Mouse (Mus musculus): ENCODE measurements at regions not wholly inside any gene's neighbourhood (a gene's known extent, or its start where the extent isn't known, plus 50 kb on each side); places are given as distances from the start of the nearest gene placed in this dataset.

DNA sequence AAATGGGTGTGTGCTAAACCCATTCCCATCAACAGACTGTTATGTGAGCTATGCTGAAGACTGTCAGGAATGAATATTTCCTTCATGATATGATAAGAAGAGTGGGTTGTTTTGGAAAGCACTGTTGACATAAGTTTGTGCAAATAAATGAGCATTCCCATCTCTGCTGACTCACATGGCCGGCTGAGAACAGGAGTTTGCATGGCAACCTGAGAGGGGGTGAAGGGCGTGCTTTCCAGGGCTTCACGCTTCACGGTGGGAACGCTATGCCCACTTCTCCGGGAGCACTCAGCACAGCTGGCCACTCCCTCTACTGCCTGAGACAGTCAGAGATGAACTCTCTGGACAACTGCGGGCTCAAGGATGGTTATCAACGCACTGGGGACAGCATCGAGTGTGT is 348.9 kb upstream of the Slc24a5 start:
- no peak overlapping the region for H3K4me3 ChIP-seq (replicated peaks; ENCODE audit: low read length)
- no peaks in the 10 kb centered on the region for H3K36me3 ChIP-seq (ENCODE audit: control insufficient read depth, insufficient read depth)
- H3K27ac ChIP-seq (ENCODE audit: low read length): no peak overlapping the region
- no peaks in the 10 kb centered on the region for H3K9me3 ChIP-seq (ENCODE audit: control insufficient read depth, low read length)
- no peak overlapping the region for H3K9ac ChIP-seq (replicated peaks; ENCODE audit: low read depth, low read length)
- no peak overlapping the region for H3K4me2 ChIP-seq (ENCODE audit: low read length)
- 84% methylated on average over 9 of the region's 9 CpGs for WGBS
- H3K4me1 ChIP-seq (replicated peaks; ENCODE audit: control insufficient read depth, insufficient read depth, low read length): peaks cover 11% of the 10 kb centered on the region
- no peaks in the 10 kb centered on the region; the same call in 1 of the 2 replicates for H3K27me3 ChIP-seq (replicated peaks; ENCODE audit: control insufficient read depth, insufficient read depth, low read length)
- ATAC-seq: no peak

DNA sequence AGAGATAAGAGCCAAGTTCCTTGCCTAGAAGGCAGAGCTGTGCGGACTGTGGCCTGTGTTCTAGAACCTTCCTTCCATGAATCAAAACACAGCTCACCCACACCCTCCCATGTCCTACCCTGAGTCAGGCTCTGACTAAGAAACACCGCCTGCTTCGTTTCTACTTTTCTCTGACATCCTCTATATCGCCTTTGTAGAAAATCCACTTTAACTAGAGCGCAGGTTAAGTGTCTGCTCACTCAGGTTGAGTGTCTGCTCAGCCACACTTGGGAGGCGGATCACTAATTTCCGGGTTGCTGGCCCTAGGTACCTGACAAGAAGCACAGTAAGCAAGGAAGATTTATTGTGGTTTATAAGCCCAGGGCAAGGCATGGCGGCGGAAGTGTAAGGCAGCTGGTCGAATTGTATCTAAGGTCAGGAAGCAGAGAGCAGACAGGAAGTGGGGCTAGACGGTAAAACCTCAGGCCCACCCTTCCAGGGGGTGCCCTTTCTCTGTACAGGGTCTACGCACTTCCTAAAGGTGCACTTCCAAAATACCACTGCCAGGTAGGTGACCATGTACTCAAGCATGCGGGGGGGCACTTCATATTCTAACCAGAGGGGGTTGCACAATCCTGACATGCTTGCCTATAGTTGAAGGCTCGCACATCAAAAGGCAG is 348.0 kb upstream of the Slc24a5 start:
- WGBS: 86% methylated on average over 14 of the region's 14 CpGs

GRCm38 (mm10) chr2:124720593-124721445 is 347.1 kb upstream of the Slc24a5 start:
- peak; percentile 58; the same call in 1 of the 2 replicates for ATAC-seq
- H3K9me3 ChIP-seq (ENCODE audit: control insufficient read depth, low read length): no peaks in the 10 kb centered on the region
- WGBS: 29% methylated on average over 14 of the region's 14 CpGs
- H3K4me1 ChIP-seq (replicated peaks; ENCODE audit: control insufficient read depth, insufficient read depth, low read length): peaks cover 11% of the 10 kb centered on the region
- H3K4me2 ChIP-seq (ENCODE audit: low read length): peak overlapping the region; percentile 16; the same call in 1 of the 2 replicates
- H3K4me3 ChIP-seq (replicated peaks; ENCODE audit: low read length): no peak overlapping the region
- H3K36me3 ChIP-seq (ENCODE audit: control insufficient read depth, insufficient read depth): no peaks in the 10 kb centered on the region
- peak overlapping the region; percentile 8; the same call in 1 of the 2 replicates for H3K27ac ChIP-seq (ENCODE audit: low read length)
- no peaks in the 10 kb centered on the region for H3K27me3 ChIP-seq (replicated peaks; ENCODE audit: control insufficient read depth, insufficient read depth, low read length)
- no peak overlapping the region for H3K9ac ChIP-seq (replicated peaks; ENCODE audit: low read depth, low read length)

More for the DNA sequence above, 348.0 kb upstream of the Slc24a5 start:
- H3K4me1 ChIP-seq (replicated peaks; ENCODE audit: control insufficient read depth, insufficient read depth, low read length): peaks cover 11% of the 10 kb centered on the region
- no peaks in the 10 kb centered on the region for H3K9me3 ChIP-seq (ENCODE audit: control insufficient read depth, low read length)
- no peaks in the 10 kb centered on the region for H3K27me3 ChIP-seq (replicated peaks; ENCODE audit: control insufficient read depth, insufficient read depth, low read length)
- no peak overlapping the region for H3K9ac ChIP-seq (replicated peaks; ENCODE audit: low read depth, low read length)
- no peak overlapping the region for H3K4me2 ChIP-seq (ENCODE audit: low read length)
- no peaks in the 10 kb centered on the region for H3K36me3 ChIP-seq (ENCODE audit: control insufficient read depth, insufficient read depth)
- no peak overlapping the region for H3K27ac ChIP-seq (ENCODE audit: low read length)
- H3K4me3 ChIP-seq (replicated peaks; ENCODE audit: low read length): no peak overlapping the region
- no peak for ATAC-seq

- H3K4me3 ChIP-seq (replicated peaks; ENCODE audit: low read length): no peak overlapping the region
- no peaks in the 10 kb centered on the region for H3K36me3 ChIP-seq (ENCODE audit: control insufficient read depth, insufficient read depth)
- no peak overlapping the region for H3K27ac ChIP-seq (ENCODE audit: low read length)
- peaks cover 11% of the 10 kb centered on the region for H3K4me1 ChIP-seq (replicated peaks; ENCODE audit: control insufficient read depth, insufficient read depth, low read length)
- ATAC-seq: no peak
- H3K4me2 ChIP-seq (ENCODE audit: low read length): no peak overlapping the region
- 59% methylated on average over 4 of the region's 4 CpGs for WGBS
- no peaks in the 10 kb centered on the region for H3K27me3 ChIP-seq (replicated peaks; ENCODE audit: control insufficient read depth, insufficient read depth, low read length)
- H3K9me3 ChIP-seq (ENCODE audit: control insufficient read depth, low read length): no peaks in the 10 kb centered on the region
- H3K9ac ChIP-seq (replicated peaks; ENCODE audit: low read depth, low read length): no peak overlapping the region
These were observed 343.8 kb upstream of the Slc24a5 start for GRCm38 (mm10) chr2:124724171-124724570.

GRCm38 (mm10) chr2:124724827-124725480 is 343.0 kb upstream of the Slc24a5 start:
- H3K27me3 ChIP-seq (replicated peaks; ENCODE audit: control insufficient read depth, insufficient read depth, low read length): no peaks in the 10 kb centered on the region
- H3K9me3 ChIP-seq (ENCODE audit: control insufficient read depth, low read length): no peaks in the 10 kb centered on the region
- peaks cover 11% of the 10 kb centered on the region for H3K4me1 ChIP-seq (replicated peaks; ENCODE audit: control insufficient read depth, insufficient read depth, low read length)
- ATAC-seq: no peak
- WGBS: 57% methylated on average over 5 of the region's 5 CpGs
- H3K27ac ChIP-seq (ENCODE audit: low read length): no peak overlapping the region
- H3K36me3 ChIP-seq (ENCODE audit: control insufficient read depth, insufficient read depth): no peaks in the 10 kb centered on the region
- H3K4me2 ChIP-seq (ENCODE audit: low read length): no peak overlapping the region
- no peak overlapping the region for H3K4me3 ChIP-seq (replicated peaks; ENCODE audit: low read length)
- H3K9ac ChIP-seq (replicated peaks; ENCODE audit: low read depth, low read length): no peak overlapping the region

DNA sequence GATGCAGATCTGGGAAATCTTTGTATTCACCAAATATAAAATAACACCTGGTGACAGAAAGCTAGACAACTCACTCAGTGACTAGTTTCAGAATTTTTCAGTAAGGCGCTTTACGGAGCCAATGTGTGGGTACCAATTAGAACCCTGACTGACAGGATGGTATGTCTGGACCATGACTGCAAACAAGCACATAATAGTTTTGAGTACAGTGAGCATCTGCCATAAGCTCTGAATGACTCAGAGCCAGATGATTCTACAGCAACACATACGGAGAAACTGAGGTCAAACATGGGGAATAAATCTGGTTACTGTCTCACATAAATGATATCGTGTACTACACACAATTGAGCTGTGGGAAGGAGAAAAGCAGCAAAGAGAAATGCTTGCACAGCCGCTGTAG is 339.9 kb upstream of the Slc24a5 start:
- Histone ChIP-seq H3K9me3 (ENCODE audit: control insufficient read depth, low read length) (no peaks in the 10 kb centered on the region), H3K36me3 (ENCODE audit: control insufficient read depth, insufficient read depth) (no peaks in the 10 kb centered on the region), H3K4me3 (replicated peaks; ENCODE audit: low read length) (no peak overlapping the region), H3K27ac (ENCODE audit: low read length) (no peak overlapping the region), H3K4me1 (replicated peaks; ENCODE audit: control insufficient read depth, insufficient read depth, low read length) (no peaks in the 10 kb centered on the region), H3K27me3 (replicated peaks; ENCODE audit: control insufficient read depth, insufficient read depth, low read length) (no peaks in the 10 kb centered on the region), H3K9ac (replicated peaks; ENCODE audit: low read depth, low read length) (no peak overlapping the region), H3K4me2 (ENCODE audit: low read length) (no peak overlapping the region)
- 77% methylated on average over 5 of the region's 5 CpGs for WGBS
- no peak for ATAC-seq

DNA sequence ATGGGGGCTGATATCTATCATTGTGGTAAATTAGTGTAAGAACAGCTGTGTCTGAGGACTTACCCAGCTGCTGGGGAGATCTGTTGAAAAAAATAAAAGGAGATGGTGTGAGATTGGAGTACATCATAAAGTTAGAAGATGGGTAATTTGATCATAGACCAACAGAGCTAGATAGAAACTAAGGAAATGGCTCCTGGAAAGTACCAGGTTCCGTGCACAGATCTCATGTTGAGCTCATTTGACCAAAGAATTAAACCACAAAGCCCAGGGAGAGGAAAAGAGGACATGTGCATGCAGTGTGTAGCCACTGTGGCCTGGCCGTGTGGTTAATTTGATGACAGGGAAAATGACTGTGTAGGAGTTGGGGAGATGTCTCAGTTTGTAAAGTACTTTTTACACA is 335.3 kb upstream of the Slc24a5 start:
- no peak for ATAC-seq
- no peaks in the 10 kb centered on the region for H3K27me3 ChIP-seq (replicated peaks; ENCODE audit: control insufficient read depth, insufficient read depth, low read length)
- no peak overlapping the region for H3K4me2 ChIP-seq (ENCODE audit: low read length)
- no peaks in the 10 kb centered on the region for H3K9me3 ChIP-seq (ENCODE audit: control insufficient read depth, low read length)
- H3K9ac ChIP-seq (replicated peaks; ENCODE audit: low read depth, low read length): no peak overlapping the region
- H3K4me1 ChIP-seq (replicated peaks; ENCODE audit: control insufficient read depth, insufficient read depth, low read length): no peaks in the 10 kb centered on the region
- no peak overlapping the region for H3K4me3 ChIP-seq (replicated peaks; ENCODE audit: low read length)
- 82% methylated on average over 2 of the region's 2 CpGs for WGBS
- no peaks in the 10 kb centered on the region for H3K36me3 ChIP-seq (ENCODE audit: control insufficient read depth, insufficient read depth)
- H3K27ac ChIP-seq (ENCODE audit: low read length): no peak overlapping the region

DNA sequence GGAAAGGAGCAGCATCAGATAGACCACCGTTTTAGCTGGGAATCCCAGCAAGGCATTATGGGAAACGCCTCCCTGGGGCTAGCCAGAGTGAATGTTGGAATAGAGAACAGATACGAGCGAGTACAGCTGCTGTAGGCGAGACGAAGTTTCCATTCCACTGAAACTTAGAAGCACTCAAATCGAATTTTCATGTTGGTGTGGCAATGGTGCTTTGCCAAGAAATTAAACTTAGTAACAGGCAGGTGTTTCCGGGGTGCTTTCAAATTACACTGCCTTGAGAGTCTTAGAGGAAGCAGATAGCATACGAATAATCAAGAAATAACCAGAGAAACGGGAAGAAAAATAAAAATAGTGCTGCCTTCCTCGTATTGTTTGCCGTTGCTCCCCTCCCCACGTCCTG is 327.1 kb upstream of the Slc24a5 start:
- H3K27me3 ChIP-seq (replicated peaks; ENCODE audit: control insufficient read depth, insufficient read depth, low read length): no peaks in the 10 kb centered on the region
- H3K4me1 ChIP-seq (replicated peaks; ENCODE audit: control insufficient read depth, insufficient read depth, low read length): peaks cover 5% of the 10 kb centered on the region; the same call in 1 of the 2 replicates
- H3K9me3 ChIP-seq (ENCODE audit: control insufficient read depth, low read length): no peaks in the 10 kb centered on the region
- H3K27ac ChIP-seq (ENCODE audit: low read length): no peak overlapping the region
- H3K9ac ChIP-seq (replicated peaks; ENCODE audit: low read depth, low read length): no peak overlapping the region
- H3K36me3 ChIP-seq (ENCODE audit: control insufficient read depth, insufficient read depth): no peaks in the 10 kb centered on the region
- ATAC-seq: no peak
- H3K4me3 ChIP-seq (replicated peaks; ENCODE audit: low read length): no peak overlapping the region
- H3K4me2 ChIP-seq (ENCODE audit: low read length): no peak overlapping the region
- 43% methylated on average over 13 of the region's 13 CpGs for WGBS

GRCm38 (mm10) chr2:124742964-124743363 is 325.0 kb upstream of the Slc24a5 start:
- 76% methylated on average over 2 of the region's 2 CpGs for WGBS
- Histone ChIP-seq H3K27ac (ENCODE audit: low read length) (no peak overlapping the region), H3K4me1 (replicated peaks; ENCODE audit: control insufficient read depth, insufficient read depth, low read length) (peaks cover 8% of the 10 kb centered on the region), H3K36me3 (ENCODE audit: control insufficient read depth, insufficient read depth) (no peaks in the 10 kb centered on the region), H3K9ac (replicated peaks; ENCODE audit: low read depth, low read length) (no peak overlapping the region), H3K9me3 (ENCODE audit: control insufficient read depth, low read length) (no peaks in the 10 kb centered on the region), H3K4me3 (replicated peaks; ENCODE audit: low read length) (no peak overlapping the region), H3K4me2 (ENCODE audit: low read length) (no peak overlapping the region), H3K27me3 (replicated peaks; ENCODE audit: control insufficient read depth, insufficient read depth, low read length) (no peaks in the 10 kb centered on the region)
- ATAC-seq: no peak

All from forebrain, embryonic 16.5 days (tissue).